Mouse (Mus musculus): ENCODE measurements around the gene Gpx4.
"Not testable (repeated sequence)": the region's sequence is repeated elsewhere in the genome, so short reads cannot be mapped to it uniquely, and the experiment has no call there.

The Gpx4 gene

GRCm38 (mm10) chr10:80023758-80024157 is 23.2 kb upstream of the Gpx4 start:
- DNase-seq (ENCODE audit: low spot score): no peak

- peak; percentile 70 for DNase-seq (ENCODE audit: low spot score)
These were observed 22.5 kb upstream of the Gpx4 start for GRCm38 (mm10) chr10:80024229-80025043.

GRCm38 (mm10) chr10:80025044-80025347 is 22.0 kb upstream of the Gpx4 start:
- no peak for DNase-seq (ENCODE audit: low spot score)

- DNase-seq (ENCODE audit: low spot score): no peak
These were observed 21.5 kb upstream of the Gpx4 start for GRCm38 (mm10) chr10:80025463-80025862.

- no peak for DNase-seq (ENCODE audit: low spot score)
These were observed 21.1 kb upstream of the Gpx4 start for GRCm38 (mm10) chr10:80025889-80026288.

GRCm38 (mm10) chr10:80027681-80028520 is 19.1 kb upstream of the Gpx4 start:
- DNase-seq (ENCODE audit: low spot score): no peak

- DNase-seq (ENCODE audit: low spot score): no peak
These were observed 18.5 kb upstream of the Gpx4 start for GRCm38 (mm10) chr10:80028521-80028846.

GRCm38 (mm10) chr10:80030191-80030590 is 16.8 kb upstream of the Gpx4 start:
- DNase-seq (ENCODE audit: low spot score): no peak

- DNase-seq (ENCODE audit: low spot score): no peak
These were observed 16.2 kb upstream of the Gpx4 start for GRCm38 (mm10) chr10:80030736-80031135.

- DNase-seq (ENCODE audit: low spot score): peak; percentile 85
These were observed 14.0 kb upstream of the Gpx4 start for GRCm38 (mm10) chr10:80032799-80033480.

GRCm38 (mm10) chr10:80033511-80034391 is 13.2 kb upstream of the Gpx4 start:
- peak; percentile 77 for DNase-seq (ENCODE audit: low spot score)

- no peak for DNase-seq (ENCODE audit: low spot score)
These were observed 11.8 kb upstream of the Gpx4 start for GRCm38 (mm10) chr10:80035148-80035547.

- peak; percentile 74 for DNase-seq (ENCODE audit: low spot score)
These were observed 11.3 kb upstream of the Gpx4 start for GRCm38 (mm10) chr10:80035686-80036085.

GRCm38 (mm10) chr10:80036832-80037231 is 10.1 kb upstream of the Gpx4 start:
- DNase-seq (ENCODE audit: low spot score): no peak

GRCm38 (mm10) chr10:80039559-80039979 is 7.4 kb upstream of the Gpx4 start, which contains the start of gene Polr2e:
Polr2e (minus strand) TSS chr10:80039795.
- DNase-seq (ENCODE audit: low spot score): peak; percentile 98

- DNase-seq (ENCODE audit: low spot score): not testable (repeated sequence)
These were observed 5.4 kb upstream of the Gpx4 start for GRCm38 (mm10) chr10:80041409-80042060.

- DNase-seq (ENCODE audit: low spot score): no peak
These were observed 2.9 kb upstream of the Gpx4 start for GRCm38 (mm10) chr10:80044087-80044486.

- DNase-seq (ENCODE audit: low spot score): not testable (repeated sequence)
These were observed 1.6 kb upstream of the Gpx4 start for GRCm38 (mm10) chr10:80045364-80045763.

GRCm38 (mm10) chr10:80045766-80046165 is 1.2 kb upstream of the Gpx4 start:
- DNase-seq (ENCODE audit: low spot score): no peak

- no peak for DNase-seq (ENCODE audit: low spot score)
These were observed 1.4 kb downstream of the Gpx4 start for GRCm38 (mm10) chr10:80048396-80048795.

GRCm38 (mm10) chr10:80048834-80049233 is 1.9 kb downstream of the Gpx4 start:
- no peak for DNase-seq (ENCODE audit: low spot score)
